Mouse (Mus musculus): ENCODE measurements around the gene Frmd4a. TPM values are rescaled to one million over a fixed set of nuclear protein-coding genes. Genes with fewer than 3 reads are reported as not detected.

The Frmd4a gene
- polyA plus RNA-seq, 1 experiment = 22.8 TPM

- no peaks in the 10 kb centered on the region for H3K4me1 ChIP-seq (ENCODE audit: control insufficient read depth, insufficient read depth, low read length)
- H3K27ac ChIP-seq (ENCODE audit: control insufficient read depth, insufficient read depth, low read depth, low read length, poor library complexity) = no peak overlapping the region
- no peak overlapping the region for H3K4me3 ChIP-seq (replicated peaks; ENCODE audit: control insufficient read depth, low read depth, low read length)
- no peak for TF ChIP-seq CTCF (IDR thresholded peaks at IDR 0.05; ENCODE audit: control insufficient read depth, insufficient read depth, low read length)
- 61% methylated on average over 2 of the region's 2 CpGs for WGBS
These were observed 477.0 kb downstream of the Frmd4a start for GRCm38 (mm10) chr2:4494478-4494877.

GRCm38 (mm10) chr2:4499257-4499656 lies 481.7 kb downstream of the Frmd4a start:
- 0% methylated on average over 1 of the region's 1 CpGs for WGBS
- TF ChIP-seq CTCF (IDR thresholded peaks at IDR 0.05; ENCODE audit: control insufficient read depth, insufficient read depth, low read length) (no peak), POLR2A (IDR thresholded peaks at IDR 0.05; ENCODE audit: borderline replicate concordance, control insufficient read depth, low read depth, low read length) (no peak)
- no peak overlapping the region for H3K27ac ChIP-seq (ENCODE audit: control insufficient read depth, insufficient read depth, low read depth, low read length, poor library complexity)
- peaks cover 4% of the 10 kb centered on the region for H3K4me1 ChIP-seq (ENCODE audit: control insufficient read depth, insufficient read depth, low read length)
- H3K4me3 ChIP-seq (replicated peaks; ENCODE audit: control insufficient read depth, low read depth, low read length) = no peak overlapping the region

- TF ChIP-seq CTCF (IDR thresholded peaks at IDR 0.05; ENCODE audit: control insufficient read depth, insufficient read depth, low read length) = no peak
- Histone ChIP-seq H3K27ac (ENCODE audit: control insufficient read depth, insufficient read depth, low read depth, low read length, poor library complexity) (no peak overlapping the region), H3K4me1 (ENCODE audit: control insufficient read depth, insufficient read depth, low read length) (peaks cover 4% of the 10 kb centered on the region), H3K4me3 (replicated peaks; ENCODE audit: control insufficient read depth, low read depth, low read length) (no peak overlapping the region)
- WGBS = 87% methylated on average over 9 of the region's 9 CpGs
These were observed 482.4 kb downstream of the Frmd4a start for GRCm38 (mm10) chr2:4499916-4500315.

- TF ChIP-seq POLR2A (IDR thresholded peaks at IDR 0.05; ENCODE audit: borderline replicate concordance, control insufficient read depth, low read depth, low read length) (no peak), CTCF (IDR thresholded peaks at IDR 0.05; ENCODE audit: control insufficient read depth, insufficient read depth, low read length) (no peak)
- H3K4me3 ChIP-seq (replicated peaks; ENCODE audit: control insufficient read depth, low read depth, low read length) = no peak overlapping the region
- H3K27ac ChIP-seq (ENCODE audit: control insufficient read depth, insufficient read depth, low read depth, low read length, poor library complexity) = no peak overlapping the region
- H3K4me1 ChIP-seq (ENCODE audit: control insufficient read depth, insufficient read depth, low read length) = peaks cover 4% of the 10 kb centered on the region
- 50% methylated on average over 15 of the region's 15 CpGs for WGBS
These were observed 483.9 kb downstream of the Frmd4a start for GRCm38 (mm10) chr2:4501257-4502027.

- TF ChIP-seq CTCF (IDR thresholded peaks at IDR 0.05; ENCODE audit: control insufficient read depth, insufficient read depth, low read length) = no peak
- TF ChIP-seq POLR2A (IDR thresholded peaks at IDR 0.05; ENCODE audit: borderline replicate concordance, control insufficient read depth, low read depth, low read length) = no peak
- Histone ChIP-seq H3K4me1 (ENCODE audit: control insufficient read depth, insufficient read depth, low read length) (peaks cover 4% of the 10 kb centered on the region), H3K4me3 (replicated peaks; ENCODE audit: control insufficient read depth, low read depth, low read length) (no peak overlapping the region), H3K27ac (ENCODE audit: control insufficient read depth, insufficient read depth, low read depth, low read length, poor library complexity) (no peak overlapping the region)
- 82% methylated on average over 10 of the region's 10 CpGs for WGBS
These were observed 486.9 kb downstream of the Frmd4a start for GRCm38 (mm10) chr2:4504413-4504812.

GRCm38 (mm10) chr2:4505695-4506094 lies 488.2 kb downstream of the Frmd4a start:
- TF ChIP-seq POLR2A (IDR thresholded peaks at IDR 0.05; ENCODE audit: borderline replicate concordance, control insufficient read depth, low read depth, low read length) (no peak), CTCF (IDR thresholded peaks at IDR 0.05; ENCODE audit: control insufficient read depth, insufficient read depth, low read length) (no peak)
- WGBS = 86% methylated on average over 4 of the region's 4 CpGs
- Histone ChIP-seq H3K4me3 (replicated peaks; ENCODE audit: control insufficient read depth, low read depth, low read length) (no peak overlapping the region), H3K27ac (ENCODE audit: control insufficient read depth, insufficient read depth, low read depth, low read length, poor library complexity) (no peak overlapping the region), H3K4me1 (ENCODE audit: control insufficient read depth, insufficient read depth, low read length) (peaks cover 4% of the 10 kb centered on the region)

- no peak overlapping the region for H3K4me3 ChIP-seq (replicated peaks; ENCODE audit: control insufficient read depth, low read depth, low read length)
- peaks cover 2% of the 10 kb centered on the region for H3K4me1 ChIP-seq (ENCODE audit: control insufficient read depth, insufficient read depth, low read length)
- H3K27ac ChIP-seq (ENCODE audit: control insufficient read depth, insufficient read depth, low read depth, low read length, poor library complexity) = no peak overlapping the region
- 85% methylated on average over 9 of the region's 9 CpGs for WGBS
- TF ChIP-seq POLR2A (IDR thresholded peaks at IDR 0.05; ENCODE audit: borderline replicate concordance, control insufficient read depth, low read depth, low read length) = no peak
- no peak for TF ChIP-seq CTCF (IDR thresholded peaks at IDR 0.05; ENCODE audit: control insufficient read depth, insufficient read depth, low read length)
These were observed 489.1 kb downstream of the Frmd4a start for GRCm38 (mm10) chr2:4506659-4507058.

DNA sequence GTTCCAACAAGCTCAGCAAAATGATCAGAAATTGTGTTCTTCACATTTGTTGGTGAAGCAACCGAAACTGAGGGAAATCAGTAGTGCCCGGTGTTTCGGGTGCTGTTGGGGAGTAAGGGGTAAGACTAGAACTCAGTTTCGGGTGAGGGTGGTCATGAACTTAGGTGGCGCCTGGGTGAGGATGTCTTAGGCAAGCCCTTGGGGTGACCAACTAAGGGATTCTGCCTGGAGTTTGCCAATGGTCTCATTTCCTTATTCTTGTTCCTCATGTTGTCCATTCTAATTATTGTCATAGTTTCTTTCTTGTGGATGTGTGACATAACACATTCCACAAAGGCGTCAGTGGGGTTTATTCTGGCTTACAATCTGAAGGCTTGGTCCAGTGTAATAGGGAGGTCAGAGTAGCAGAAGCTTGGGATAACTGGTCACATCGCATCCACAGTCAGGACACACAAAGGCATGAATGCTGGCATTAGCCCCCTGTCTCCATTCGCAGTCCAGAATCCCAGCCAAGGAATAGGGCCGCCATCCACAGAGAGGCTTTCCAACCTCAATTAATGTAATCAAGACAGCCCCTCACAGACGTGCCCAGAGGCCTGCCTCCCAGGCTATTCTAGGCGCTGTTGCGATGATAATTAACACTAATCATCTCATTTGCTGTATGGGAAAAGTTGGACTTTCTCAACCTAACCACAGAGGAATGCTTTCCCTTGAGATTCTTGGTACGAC lies 490.5 kb downstream of the Frmd4a start:
- TF ChIP-seq CTCF (IDR thresholded peaks at IDR 0.05; ENCODE audit: control insufficient read depth, insufficient read depth, low read length) = no peak
- TF ChIP-seq POLR2A (IDR thresholded peaks at IDR 0.05; ENCODE audit: borderline replicate concordance, control insufficient read depth, low read depth, low read length) = no peak
- 75% methylated on average over 13 of the region's 13 CpGs for WGBS
- Histone ChIP-seq H3K4me1 (ENCODE audit: control insufficient read depth, insufficient read depth, low read length) (no peaks in the 10 kb centered on the region; the same call in 1 of the 2 replicates), H3K4me3 (replicated peaks; ENCODE audit: control insufficient read depth, low read depth, low read length) (no peak overlapping the region), H3K27ac (ENCODE audit: control insufficient read depth, insufficient read depth, low read depth, low read length, poor library complexity) (no peak overlapping the region)

Data from bone marrow, adult 2 months (tissue).